Mouse (Mus musculus) lung, adult 2 months (tissue): ENCODE data around the gene Usp39.

Experiments used
- CTCF ChIP-seq: fragments of 200-500 bp; IDR thresholded peaks from 2 replicates; pipeline ENCODE4 v1.5.1; 2011; ENCODE audit warnings: mild to moderate bottlenecking, low read length, control low read depth; ENCODE audit not compliant: insufficient read depth
- POLR2A ChIP-seq: fragments of 200-500 bp; IDR thresholded peaks from 2 replicates; pipeline ENCODE4 v1.6.1; 2011; ENCODE audit warnings: low read depth, mild to moderate bottlenecking, control low read depth, low read length, borderline replicate concordance; ENCODE audit errors: extremely low read depth

DNA sequence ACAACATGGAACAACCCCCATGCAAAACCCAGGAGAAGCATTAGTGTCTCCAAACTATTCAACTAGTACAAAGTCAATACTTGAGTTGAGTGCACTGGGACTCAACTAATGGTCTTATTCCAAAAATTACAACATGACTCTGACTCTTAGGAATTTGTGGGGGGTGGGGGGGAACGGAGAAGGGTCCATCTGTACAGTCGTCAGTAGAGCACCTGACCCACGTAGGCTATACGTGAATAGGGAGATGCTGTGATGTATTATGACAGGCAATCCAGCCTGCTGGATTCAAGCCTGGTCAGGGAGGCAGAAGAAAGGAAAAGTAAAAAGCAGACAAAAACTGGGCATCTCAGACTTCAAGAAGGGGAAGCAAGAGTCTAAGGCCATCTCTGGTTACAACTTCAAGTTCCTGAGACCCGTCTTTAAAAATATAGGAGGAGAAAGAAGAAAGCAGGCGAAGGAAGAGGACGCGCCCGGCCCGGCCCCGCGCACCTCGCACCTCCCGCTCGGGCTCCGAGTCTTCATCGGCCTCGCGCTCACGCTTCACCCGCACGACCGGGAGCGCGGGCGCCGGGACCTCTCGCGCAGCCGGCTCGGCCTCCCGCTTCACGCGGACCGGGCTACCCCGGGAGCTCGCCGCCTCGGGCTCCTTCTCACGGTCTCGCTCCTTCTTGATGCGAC, 449 bp downstream of the Usp39 start:
- TF ChIP-seq CTCF (no peak), POLR2A (no peak)
